Mouse (Mus musculus): ENCODE data around the gene Pik3r5. TPM values are rescaled to one million over a fixed set of nuclear protein-coding genes. Genes with fewer than 3 reads are reported as not detected.

Pik3r5 gene
- 0.60 and 1.1 TPM in 2 replicates for polyA plus RNA-seq (2012; rRNA removed)

GRCm38 (mm10) chr11:68431699-68432360 lies at the start of gene Pik3r5:
Gene Pik3r5 (plus strand): TSS chr11:68432121.

GRCm38 (mm10) chr11:68400727-68401219 lies 31.1 kb upstream of the Pik3r5 start, which contains the start of gene Ntn1:
Gene Ntn1 (minus strand): TSS chr11:68400823.

GRCm38 (mm10) chr11:68502902-68503629 lies 71.1 kb downstream of the Pik3r5 start, which contains the start of gene Pik3r6:
Gene Pik3r6 (plus strand): TSS chr11:68503019.

Other genes starting within 250 kb of the Pik3r5 start
- 36.8 and 47.5 TPM in 2 replicates for gene Ntn1, start 31.3 kb upstream of the Pik3r5 start, polyA plus RNA-seq (2012; rRNA removed)
- 1.2 and 1.7 TPM in 2 replicates for gene Pik3r6, start 70.9 kb downstream of the Pik3r5 start, polyA plus RNA-seq (2012; rRNA removed)
- gene Mfsd6l, start 124.1 kb downstream of the Pik3r5 start, polyA plus RNA-seq (2012; rRNA removed), result 0.11 and 0.12 TPM in 2 replicates
- 0.93 and 1.4 TPM in 2 replicates for gene Ccdc42, start 154.9 kb downstream of the Pik3r5 start, polyA plus RNA-seq (2012; rRNA removed)

All from central nervous system, embryonic 11.5 days (tissue).